Mouse (Mus musculus) brain, embryonic 14.5 days (tissue): ENCODE measurements around the gene Gkap1.

ENCODE experiments used
- CTCF ChIP-seq: fragments of 200-500 bp; IDR thresholded peaks from 2 replicates; pipeline ENCODE4 v1.5.1; 2012; ENCODE audit warnings: inconsistent platforms, mild to moderate bottlenecking, moderate library complexity, borderline replicate concordance; ENCODE audit not compliant: insufficient read depth, insufficient read length; ENCODE audit errors: extremely low read depth
- POLR2A ChIP-seq: fragments of 200-500 bp; IDR thresholded peaks from 2 replicates; pipeline ENCODE4 v1.6.1; 2012; ENCODE audit warnings: mild to moderate bottlenecking, inconsistent platforms, borderline replicate concordance; ENCODE audit not compliant: poor library complexity, insufficient read depth, insufficient read length, severe bottlenecking; ENCODE audit errors: extremely low read depth

- TF ChIP-seq CTCF (no peak), POLR2A (no peak)
Observed at GRCm38 (mm10) chr13:58307453-58307852, 32.0 kb upstream of the Gkap1 start.
